In genomic region chr7:29336795-29337319, GRCm38 (mm10) we compare ENCODE assay signal across 19 mouse cellular contexts. TPM values are rescaled to one million over a fixed set of nuclear protein-coding genes. Genes with fewer than 3 reads are reported as not detected.
A peak's percentile ranks its signal among the peaks of the same experiment; 100 is the strongest.
DNase-seq lines count a peak whose midpoint lies in the region; ATAC-seq and TF ChIP-seq lines count a peak whose summit lies in the region.
"Had no signal": no experiment of that assay in that cellular context is flagged by ENCODE, and none has a peak within 500 bp of the region (broad histone marks: within the 10 kb centered on the region; RNA-seq: fewer than 3 reads in every experiment).

No protein-coding gene starts in this region.

- DNase-seq in hindbrain, postnatal 0 days (ENCODE audit: low spot score) = no peak
- no peak for DNase-seq in midbrain, postnatal 0 days (ENCODE audit: low spot score)
- DNase-seq in MEL (ENCODE audit: low read depth, low spot score) = peak; percentile 54
- DNase-seq in liver, embryonic 14.5 days (ENCODE audit: low read depth in 3 of 3, low spot score in 3 of 3) = no peak
- DNase-seq in heart, adult 8-10 months (ENCODE audit: low spot score) = no peak
- DNase-seq: adrenal gland, postnatal 25 days; cerebellum, postnatal 14 days; gastrocnemius, postnatal 14 days; kidney, postnatal 10 days; layer of hippocampus, adult 9-11 months; lung, adult 18-20 months; right cerebral cortex, postnatal 14 days had no signal

- H3K27me3 ChIP-seq in hindbrain, postnatal 0 days (ENCODE audit: insufficient read depth, low read length) = no peaks in the 10 kb centered on the region
- no peaks in the 10 kb centered on the region for H3K27me3 ChIP-seq in hindbrain, embryonic 16.5 days (replicated peaks; ENCODE audit: control insufficient read depth, insufficient read depth, low read length)
- H3K27me3 ChIP-seq in midbrain, postnatal 0 days (ENCODE audit: insufficient read depth, low read length) = no peaks in the 10 kb centered on the region
- no peaks in the 10 kb centered on the region for H3K27me3 ChIP-seq in midbrain, embryonic 15.5 days (replicated peaks)
- no peaks in the 10 kb centered on the region for H3K27me3 ChIP-seq in MEL (ENCODE audit: control insufficient read depth in 1 of 2, insufficient read depth in 2 of 2, low read length in 2 of 2)
- H3K27me3 ChIP-seq in liver, embryonic 14.5 days (ENCODE audit: control insufficient read depth, insufficient read depth, low read length) = no peaks in the 10 kb centered on the region

- no peak for TF ChIP-seq POLR2A in MEL (IDR thresholded peaks at IDR 0.05; ENCODE audit: control insufficient read depth in 1 of 2, insufficient read depth in 1 of 2, low read depth in 1 of 2, low read length in 2 of 2, poor library complexity in 1 of 2)

- H3K36me3 ChIP-seq in hindbrain, postnatal 0 days (ENCODE audit: insufficient read depth, low read length) = peaks cover 18% of the 10 kb centered on the region; the same call in 1 of the 2 replicates
- no peaks in the 10 kb centered on the region; the same call in 1 of the 2 replicates for H3K36me3 ChIP-seq in hindbrain, embryonic 16.5 days (ENCODE audit: control insufficient read depth, insufficient read depth, low read length)
- peaks cover 28% of the 10 kb centered on the region for H3K36me3 ChIP-seq in midbrain, postnatal 0 days (ENCODE audit: insufficient read depth, low read length)
- H3K36me3 ChIP-seq in midbrain, embryonic 15.5 days (replicated peaks) = no peaks in the 10 kb centered on the region; the same call in 1 of the 2 replicates
- H3K36me3 ChIP-seq in MEL (ENCODE audit: control insufficient read depth in 1 of 2, insufficient read depth in 2 of 2, low read length in 2 of 2) = peaks cover 3 to 38% of the 10 kb centered on the region in 2 experiments; a peak in 3 of 4 replicates
- H3K36me3 ChIP-seq in liver, embryonic 14.5 days (replicated peaks; ENCODE audit: control insufficient read depth, insufficient read depth, low read depth) = no peaks in the 10 kb centered on the region
- H3K36me3 ChIP-seq: heart, embryonic 12.5 days had no signal

- no peak for TF ChIP-seq EP300 in MEL (IDR thresholded peaks at IDR 0.05; ENCODE audit: low read depth in 1 of 2, low read length in 2 of 2)
- TF ChIP-seq EP300 in liver, embryonic 14.5 days (IDR thresholded peaks at IDR 0.05; ENCODE audit: low read depth) = no peak

- H3K4me1 ChIP-seq in hindbrain, postnatal 0 days (ENCODE audit: insufficient read depth, low read length) = no peaks in the 10 kb centered on the region
- peaks cover 2% of the 10 kb centered on the region for H3K4me1 ChIP-seq in hindbrain, embryonic 16.5 days (ENCODE audit: control insufficient read depth, insufficient read depth, low read depth, low read length)
- no peaks in the 10 kb centered on the region for H3K4me1 ChIP-seq in midbrain, postnatal 0 days (ENCODE audit: insufficient read depth, low read length)
- no peaks in the 10 kb centered on the region for H3K4me1 ChIP-seq in midbrain, embryonic 15.5 days
- H3K4me1 ChIP-seq in MEL (ENCODE audit: control insufficient read depth in 1 of 2, insufficient read depth in 2 of 2, low read length in 2 of 2) = peaks cover 20 to 47% of the 10 kb centered on the region in 2 experiments
- peaks cover 39 to 61% of the 10 kb centered on the region in 2 experiments for H3K4me1 ChIP-seq in liver, embryonic 14.5 days (replicated peaks; ENCODE audit: control insufficient read depth in 2 of 2, insufficient read depth in 2 of 2, low read length in 1 of 2)

- no peak overlapping the region for H3K4me2 ChIP-seq in hindbrain, postnatal 0 days (ENCODE audit: low read depth, low read length)
- H3K4me2 ChIP-seq in hindbrain, embryonic 16.5 days (ENCODE audit: low read length) = no peak overlapping the region
- H3K4me2 ChIP-seq in midbrain, postnatal 0 days (ENCODE audit: low read depth, low read length, poor library complexity, severe bottlenecking) = no peak overlapping the region
- no peak overlapping the region for H3K4me2 ChIP-seq in midbrain, embryonic 15.5 days
- H3K4me2 ChIP-seq in liver, embryonic 14.5 days (ENCODE audit: low read depth) = no peak overlapping the region
- H3K4me2 ChIP-seq: heart, embryonic 12.5 days had no signal

- peaks cover 33% of the 10 kb centered on the region for H3K79me2 ChIP-seq in MEL (ENCODE audit: control insufficient read depth, insufficient read depth, low read length, poor library complexity)

- no peak overlapping the region for H3K4me3 ChIP-seq in hindbrain, postnatal 0 days (ENCODE audit: low read length)
- no peak overlapping the region for H3K4me3 ChIP-seq in hindbrain, embryonic 16.5 days (ENCODE audit: low read length)
- H3K4me3 ChIP-seq in midbrain, postnatal 0 days (ENCODE audit: low read depth, low read length) = no peak overlapping the region
- H3K4me3 ChIP-seq in midbrain, embryonic 15.5 days = no peak overlapping the region
- no peak overlapping the region for H3K4me3 ChIP-seq in MEL (ENCODE audit: control insufficient read depth in 1 of 2, insufficient read depth in 1 of 2, low read depth in 2 of 2, low read length in 2 of 2)
- no peak overlapping the region for H3K4me3 ChIP-seq in liver, embryonic 14.5 days (ENCODE audit: insufficient read depth in 1 of 2, low read depth in 2 of 2, low read length in 2 of 2)
- H3K4me3 ChIP-seq: heart, embryonic 12.5 days; midbrain, embryonic 10.5 days had no signal

- H3K9me3 ChIP-seq in hindbrain, postnatal 0 days (ENCODE audit: low read length) = no peaks in the 10 kb centered on the region
- no peaks in the 10 kb centered on the region for H3K9me3 ChIP-seq in hindbrain, embryonic 16.5 days (ENCODE audit: control insufficient read depth, low read length)
- no peaks in the 10 kb centered on the region for H3K9me3 ChIP-seq in midbrain, postnatal 0 days (ENCODE audit: low read length)
- H3K9me3 ChIP-seq in midbrain, embryonic 15.5 days = no peaks in the 10 kb centered on the region
- no peaks in the 10 kb centered on the region for H3K9me3 ChIP-seq in MEL (replicated peaks; ENCODE audit: insufficient read depth, low read length)
- H3K9me3 ChIP-seq in liver, embryonic 14.5 days (ENCODE audit: control insufficient read depth, low read length) = no peaks in the 10 kb centered on the region
- H3K9me3 ChIP-seq: heart, embryonic 12.5 days; midbrain, embryonic 10.5 days had no signal

- TF ChIP-seq RAD21 in MEL (IDR thresholded peaks at IDR 0.05; ENCODE audit: low read depth, low read length) = no peak

- ATAC-seq in hindbrain, postnatal 0 days = no peak
- ATAC-seq in hindbrain, embryonic 16.5 days = no peak
- no peak for ATAC-seq in midbrain, postnatal 0 days (ENCODE audit: low FRiP score)
- ATAC-seq in midbrain, embryonic 15.5 days (replicated peaks) = no peak
- no peak for ATAC-seq in liver, embryonic 14.5 days (ENCODE audit: insufficient read depth)
- ATAC-seq in erythroblast, adult 5-6 weeks (replicated peaks; ENCODE audit: low FRiP score, poor library complexity, severe bottlenecking) = no peak
- ATAC-seq: inflammation-experienced regulatory T-cells, adult 6 months had no signal

- no peak overlapping the region for H3K27ac ChIP-seq in hindbrain, postnatal 0 days
- H3K27ac ChIP-seq in hindbrain, embryonic 16.5 days (ENCODE audit: low read depth, low read length) = no peak overlapping the region
- no peak overlapping the region for H3K27ac ChIP-seq in midbrain, postnatal 0 days (ENCODE audit: low read depth, low read length)
- H3K27ac ChIP-seq in midbrain, embryonic 15.5 days = no peak overlapping the region
- no peak overlapping the region for H3K27ac ChIP-seq in MEL (ENCODE audit: control insufficient read depth, low read depth, low read length)
- H3K27ac ChIP-seq in liver, embryonic 14.5 days = no peak overlapping the region
- H3K27ac ChIP-seq: midbrain, embryonic 10.5 days had no signal

- peak; percentile 47 for TF ChIP-seq CTCF in hindbrain, postnatal 0 days (IDR thresholded peaks at IDR 0.05; ENCODE audit: low read depth)
- peak; percentile 46 for TF ChIP-seq CTCF in midbrain, postnatal 0 days (IDR thresholded peaks at IDR 0.05)
- peak; percentile 61 to 70 (median 65) for TF ChIP-seq CTCF in MEL (IDR thresholded peaks at IDR 0.05 in 2 of 3, conservative IDR thresholded peaks at IDR 0.05 in 1 of 3; ENCODE audit: control insufficient read depth in 1 of 3, insufficient read depth in 1 of 3, low read depth in 2 of 3, low read length in 3 of 3, poor library complexity in 1 of 3, severe bottlenecking in 1 of 3)
- TF ChIP-seq CTCF in liver, embryonic 14.5 days (IDR thresholded peaks at IDR 0.05; ENCODE audit: low read depth) = peak; percentile 66

- 64% methylated on average over 9 of the region's 9 CpGs for WGBS in hindbrain, postnatal 0 days
- 61% methylated on average over 9 of the region's 9 CpGs for WGBS in hindbrain, embryonic 16.5 days
- WGBS in midbrain, postnatal 0 days = 63% methylated on average over 9 of the region's 9 CpGs
- 74% methylated on average over 9 of the region's 9 CpGs for WGBS in midbrain, embryonic 15.5 days
- 63% methylated on average over 9 of the region's 9 CpGs for WGBS in liver, embryonic 14.5 days (ENCODE audit: insufficient replicate concordance)

- no peak overlapping the region for H3K9ac ChIP-seq in hindbrain, postnatal 0 days (replicated peaks; ENCODE audit: low read length)
- H3K9ac ChIP-seq in hindbrain, embryonic 16.5 days (ENCODE audit: low read depth, low read length) = no peak overlapping the region
- no peak overlapping the region for H3K9ac ChIP-seq in midbrain, postnatal 0 days (replicated peaks; ENCODE audit: low read length, poor library complexity, severe bottlenecking)
- H3K9ac ChIP-seq in midbrain, embryonic 15.5 days = no peak overlapping the region
- H3K9ac ChIP-seq in MEL (ENCODE audit: control insufficient read depth, low read depth, low read length, poor library complexity, severe bottlenecking) = no peak overlapping the region
- H3K9ac ChIP-seq in liver, embryonic 14.5 days (replicated peaks) = no peak overlapping the region
- H3K9ac ChIP-seq: heart, embryonic 12.5 days had no signal

RNA-seq across cellular contexts. Expression of gene Dpf1, which starts 33.1 kb away (rescaled TPM):
- 131 and 158 TPM in 2 replicates for total RNA-seq in hindbrain, postnatal 0 days (2014; rRNA removed)
- polyA plus RNA-seq in hindbrain, postnatal 0 days (2015; fragmentation: Nextera tagmentation; extraction: Ambion mirVana) = 105 and 111 TPM in 2 replicates
- polyA plus RNA-seq in hindbrain, embryonic 16.5 days (2015; fragmentation: Nextera tagmentation; extraction: Ambion mirVana) = 166 and 173 TPM in 2 replicates
- 192 and 197 TPM in 2 replicates for total RNA-seq in midbrain, postnatal 0 days (2014; rRNA removed)
- polyA plus RNA-seq in midbrain, postnatal 0 days (2015; fragmentation: Nextera tagmentation; extraction: Ambion mirVana) = 160 and 162 TPM in 2 replicates
- 256 and 261 TPM in 2 replicates for polyA plus RNA-seq in midbrain, embryonic 15.5 days (2015; fragmentation: Nextera tagmentation; extraction: Ambion mirVana)
- total RNA-seq in MEL (2012; rRNA removed) = 8.4 and 10.2 TPM in 2 replicates
- polyA plus RNA-seq in MEL (2012; ENCODE audit: insufficient read depth in 1 of 2, insufficient read length in 2 of 2, low read depth in 1 of 2, low replicate concordance in 2 of 2, missing spikeins in 1 of 2) = 10 to 100 TPM in 1 of 2 experiments, not detected in 1; 17.3 TPM
- polyA plus RNA-seq in liver, embryonic 14.5 days (2012; rRNA removed) = 0.81 TPM in 2 replicates
- 1.0 and 2.1 TPM in 2 replicates for polyA plus RNA-seq in liver, embryonic 14.5 days (2014; fragmentation: Nextera tagmentation; extraction: Ambion mirVana)
- not detected in 2 replicates for total RNA-seq in erythroblast, adult 5-6 weeks (2015; ENCODE audit: low replicate concordance)
- total RNA-seq in erythroblast, adult 5-6 weeks (2017; ENCODE audit: low replicate concordance) = not detected in 2 replicates
- under 1 TPM in 3 of 4 experiments, not detected in 1; 0.13 to 0.23 (median 0.22) TPM for total RNA-seq in heart, adult 8-10 months (2022)

RNA-seq across cellular contexts. Expression of gene Ppp1r14a, which starts 47.7 kb away (rescaled TPM):
- 3.4 and 8.4 TPM in 2 replicates for total RNA-seq in hindbrain, postnatal 0 days (2014; rRNA removed)
- polyA plus RNA-seq in hindbrain, postnatal 0 days (2015; fragmentation: Nextera tagmentation; extraction: Ambion mirVana) = 3.2 and 3.4 TPM in 2 replicates
- 2.8 and 2.9 TPM in 2 replicates for polyA plus RNA-seq in hindbrain, embryonic 16.5 days (2015; fragmentation: Nextera tagmentation; extraction: Ambion mirVana)
- 1.3 TPM in 2 replicates for total RNA-seq in midbrain, postnatal 0 days (2014; rRNA removed)
- 1.4 and 1.7 TPM in 2 replicates for polyA plus RNA-seq in midbrain, postnatal 0 days (2015; fragmentation: Nextera tagmentation; extraction: Ambion mirVana)
- polyA plus RNA-seq in midbrain, embryonic 15.5 days (2015; fragmentation: Nextera tagmentation; extraction: Ambion mirVana) = 3.3 and 4.3 TPM in 2 replicates
- total RNA-seq in MEL (2012; rRNA removed) = 3.8 and 3.9 TPM in 2 replicates
- 1 to 10 TPM in 1 of 2 experiments, not detected in 1; 7.1 TPM for polyA plus RNA-seq in MEL (2012; ENCODE audit: insufficient read depth in 1 of 2, insufficient read length in 2 of 2, low read depth in 1 of 2, low replicate concordance in 2 of 2, missing spikeins in 1 of 2)
- 1.5 and 2.5 TPM in 2 replicates for polyA plus RNA-seq in liver, embryonic 14.5 days (2012; rRNA removed)
- polyA plus RNA-seq in liver, embryonic 14.5 days (2014; fragmentation: Nextera tagmentation; extraction: Ambion mirVana) = 2.3 TPM in 2 replicates
- total RNA-seq in erythroblast, adult 5-6 weeks (2015; ENCODE audit: low replicate concordance) = not detected in 2 replicates
- not detected in 2 replicates for total RNA-seq in erythroblast, adult 5-6 weeks (2017; ENCODE audit: low replicate concordance)
- 10 to 100 TPM in 1 of 4 experiments, 1 to 10 TPM in 3; 5.4 to 10.1 (median 7.1) TPM for total RNA-seq in heart, adult 8-10 months (2022)
- total RNA-seq: hematopoietic stem cell, adult 5-6 weeks had no signal
- polyA plus RNA-seq: inflammation-experienced regulatory T-cells, adult 6 months had no signal

RNA-seq across cellular contexts. Expression of gene Spint2, which starts 55.1 kb away (rescaled TPM):
- 33.4 and 38.6 TPM in 2 replicates for total RNA-seq in hindbrain, postnatal 0 days (2014; rRNA removed)
- 123 and 133 TPM in 2 replicates for polyA plus RNA-seq in hindbrain, postnatal 0 days (2015; fragmentation: Nextera tagmentation; extraction: Ambion mirVana)
- polyA plus RNA-seq in hindbrain, embryonic 16.5 days (2015; fragmentation: Nextera tagmentation; extraction: Ambion mirVana) = 85.4 and 91.2 TPM in 2 replicates
- total RNA-seq in midbrain, postnatal 0 days (2014; rRNA removed) = 46.6 and 47.7 TPM in 2 replicates
- polyA plus RNA-seq in midbrain, postnatal 0 days (2015; fragmentation: Nextera tagmentation; extraction: Ambion mirVana) = 148 and 153 TPM in 2 replicates
- 72.4 and 77.3 TPM in 2 replicates for polyA plus RNA-seq in midbrain, embryonic 15.5 days (2015; fragmentation: Nextera tagmentation; extraction: Ambion mirVana)
- 71.9 and 78.1 TPM in 2 replicates for total RNA-seq in MEL (2012; rRNA removed)
- polyA plus RNA-seq in MEL (2012; ENCODE audit: insufficient read depth in 1 of 2, insufficient read length in 2 of 2, low read depth in 1 of 2, low replicate concordance in 2 of 2, missing spikeins in 1 of 2) = 100 to 1,000 TPM in 1 of 2 experiments, not detected in 1; 131 TPM
- polyA plus RNA-seq in liver, embryonic 14.5 days (2012; rRNA removed) = 14.6 and 15.6 TPM in 2 replicates
- polyA plus RNA-seq in liver, embryonic 14.5 days (2014; fragmentation: Nextera tagmentation; extraction: Ambion mirVana) = 22.3 and 23.6 TPM in 2 replicates
- 15.5 and 18.8 TPM in 2 replicates for total RNA-seq in erythroblast, adult 5-6 weeks (2015; ENCODE audit: low replicate concordance)
- 6.8 and 7.6 TPM in 2 replicates for total RNA-seq in erythroblast, adult 5-6 weeks (2017; ENCODE audit: low replicate concordance)
- total RNA-seq in heart, adult 8-10 months (2022) = 10 to 100 TPM; 47.3 to 54.5 (median 53.2) TPM
